Mouse (Mus musculus) cortical plate, adult 2 months (tissue): Measurements from ENCODE around the gene Foxp1. TPM values are rescaled to one million over a fixed set of nuclear protein-coding genes. Genes with fewer than 3 reads are reported as not detected.

Source experiments
- H3K27ac ChIP-seq: fragments of 200-500 bp; 2 replicates; pipeline ENCODE4 v1.5.1; 2012; ENCODE audit warnings: low read length, control low read depth, inconsistent platforms; ENCODE audit not compliant: insufficient read depth
- H3K4me1 ChIP-seq: fragments of 200-500 bp; 2 replicates; pipeline ENCODE4 v1.6.1; 2011; ENCODE audit warnings: low read length; ENCODE audit not compliant: control insufficient read depth, insufficient read depth
- H3K4me3 ChIP-seq: fragments of 200-500 bp; 2 replicates; pipeline ENCODE4 v1.5.1; 2011; ENCODE audit warnings: mild to moderate bottlenecking, low read length, control low read depth; ENCODE audit not compliant: insufficient read depth
- CTCF ChIP-seq: fragments of 200-500 bp; IDR thresholded peaks from 2 replicates; pipeline ENCODE4 v1.5.1; 2011; ENCODE audit warnings: mild to moderate bottlenecking, control low read depth, low read length; ENCODE audit not compliant: insufficient read depth; ENCODE audit errors: extremely low read depth
- POLR2A ChIP-seq: fragments of 200-500 bp; IDR thresholded peaks from 2 replicates; pipeline ENCODE4 v1.6.1; 2011; ENCODE audit warnings: mild to moderate bottlenecking, low read length, control low read depth; ENCODE audit not compliant: insufficient read depth; ENCODE audit errors: extremely low read depth
- polyA plus RNA-seq: library from polyadenylated mRNA; depleted of rRNA; stranded (reverse); fragments of >200 nt; gene quantifications from 2 replicates; pipeline ENCODE4 v1.2.3, GENCODE M21; 2012

Gene Foxp1
- polyA plus RNA-seq, 1 experiment = 99.2 TPM

GRCm38 (mm10) chr6:99503741-99504140 is 18.8 kb downstream of the Foxp1 start:
- H3K4me3 ChIP-seq = no peak overlapping the region
- no peak overlapping the region for H3K27ac ChIP-seq
- H3K4me1 ChIP-seq = no peaks in the 10 kb centered on the region
- TF ChIP-seq POLR2A (no peak), CTCF (no peak)

- no peaks in the 10 kb centered on the region for H3K4me1 ChIP-seq
- TF ChIP-seq POLR2A (no peak), CTCF (no peak)
- H3K4me3 ChIP-seq = no peak overlapping the region
- no peak overlapping the region for H3K27ac ChIP-seq
These were observed 19.8 kb downstream of the Foxp1 start for GRCm38 (mm10) chr6:99502727-99503126.

- H3K27ac ChIP-seq = no peak overlapping the region
- H3K4me3 ChIP-seq = no peak overlapping the region
- no peaks in the 10 kb centered on the region for H3K4me1 ChIP-seq
- no peak for TF ChIP-seq POLR2A
- TF ChIP-seq CTCF = no peak
These were observed 20.2 kb downstream of the Foxp1 start for GRCm38 (mm10) chr6:99502314-99502713.

- peaks cover 4% of the 10 kb centered on the region for H3K4me1 ChIP-seq
- no peak overlapping the region for H3K4me3 ChIP-seq
- TF ChIP-seq CTCF (no peak), POLR2A (no peak)
- no peak overlapping the region for H3K27ac ChIP-seq
These were observed 21.8 kb downstream of the Foxp1 start for GRCm38 (mm10) chr6:99500570-99501270.

- TF ChIP-seq POLR2A (no peak), CTCF (no peak)
- Histone ChIP-seq H3K27ac (no peak overlapping the region), H3K4me1 (peaks cover 4% of the 10 kb centered on the region), H3K4me3 (no peak overlapping the region)
These were observed 24.4 kb downstream of the Foxp1 start for GRCm38 (mm10) chr6:99498082-99498481.

- peaks cover 4% of the 10 kb centered on the region for H3K4me1 ChIP-seq
- TF ChIP-seq CTCF (no peak), POLR2A (no peak)
- H3K27ac ChIP-seq = no peak overlapping the region
- no peak overlapping the region for H3K4me3 ChIP-seq
These were observed 26.4 kb downstream of the Foxp1 start for GRCm38 (mm10) chr6:99496114-99496513.

- H3K27ac ChIP-seq = no peak overlapping the region
- peaks cover 4% of the 10 kb centered on the region for H3K4me1 ChIP-seq
- TF ChIP-seq CTCF (no peak), POLR2A (no peak)
- no peak overlapping the region for H3K4me3 ChIP-seq
These were observed 29.6 kb downstream of the Foxp1 start for GRCm38 (mm10) chr6:99492937-99493336.

- H3K4me3 ChIP-seq = no peak overlapping the region
- TF ChIP-seq POLR2A = no peak
- TF ChIP-seq CTCF = no peak
- H3K27ac ChIP-seq = no peak overlapping the region
- H3K4me1 ChIP-seq = peaks cover 3% of the 10 kb centered on the region
These were observed 30.5 kb downstream of the Foxp1 start for GRCm38 (mm10) chr6:99491979-99492544.

- TF ChIP-seq CTCF (no peak), POLR2A (no peak)
- Histone ChIP-seq H3K4me1 (peaks cover 1% of the 10 kb centered on the region; the same call in 1 of the 2 replicates), H3K4me3 (no peak overlapping the region), H3K27ac (no peak overlapping the region)
These were observed 31.4 kb downstream of the Foxp1 start for GRCm38 (mm10) chr6:99491146-99491545.
